Mouse (Mus musculus) lung, postnatal 36 days (tissue): ENCODE data around the gene Zfp536.

Experiments used
- DNase-seq: peaks from one replicate; pipeline ENCODE4 v3.0.0; 2022; ENCODE audit warnings: mixed read lengths

Gene Zfp536

GRCm38 (mm10) chr7:37544011-37544410 lies 229.4 kb downstream of the Zfp536 start:
- DNase-seq, result no peak

- no peak for DNase-seq
Observed at GRCm38 (mm10) chr7:37542951-37543350, 230.5 kb downstream of the Zfp536 start.

DNA sequence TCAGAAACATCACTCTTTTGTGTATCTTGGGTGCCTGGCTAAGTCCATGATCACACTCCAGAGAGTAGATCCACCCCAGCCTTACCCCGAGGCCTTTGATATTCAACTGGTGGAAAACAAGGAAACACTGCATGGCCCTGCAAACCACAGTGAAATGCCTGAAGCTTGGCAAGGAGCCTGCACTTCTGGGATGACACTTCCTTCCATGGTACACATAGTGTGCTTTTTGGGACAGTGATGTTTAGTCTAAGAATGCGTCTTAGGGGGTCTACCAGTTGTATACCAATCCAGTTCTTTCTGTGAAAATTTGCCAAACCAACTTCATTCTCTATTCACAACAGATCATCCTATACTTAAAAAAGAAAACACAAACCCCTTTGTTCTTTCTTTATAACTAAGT lies 242.3 kb downstream of the Zfp536 start:
- no peak for DNase-seq

DNA sequence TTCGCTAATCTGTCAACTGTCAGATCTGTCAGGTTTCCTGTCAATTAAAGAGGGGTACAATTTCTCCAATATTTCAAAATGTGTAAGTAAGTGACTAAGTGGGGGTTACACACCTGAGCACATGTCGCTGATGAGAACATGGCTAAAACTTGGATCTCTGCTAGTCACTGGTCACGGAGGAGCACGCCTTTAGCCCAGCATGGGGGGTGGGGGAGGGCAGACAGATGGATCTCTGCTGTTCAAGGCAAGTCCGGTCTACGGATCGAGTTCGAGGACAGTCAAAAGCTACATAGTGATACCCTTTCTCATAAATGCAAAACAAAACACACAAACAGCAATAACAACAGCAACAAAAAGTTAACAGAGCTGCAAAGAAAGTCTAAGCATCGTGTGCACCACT lies 245.1 kb downstream of the Zfp536 start:
- DNase-seq, result no peak

- no peak for DNase-seq
Observed at GRCm38 (mm10) chr7:37527890-37528289, 245.6 kb downstream of the Zfp536 start.

GRCm38 (mm10) chr7:37521407-37521806 lies 252.0 kb downstream of the Zfp536 start:
- DNase-seq, result no peak

GRCm38 (mm10) chr7:37510933-37511675 lies 262.3 kb downstream of the Zfp536 start:
- DNase-seq, result no peak

GRCm38 (mm10) chr7:37509700-37510099 lies 263.7 kb downstream of the Zfp536 start:
- DNase-seq, result no peak

GRCm38 (mm10) chr7:37505548-37505947 lies 267.9 kb downstream of the Zfp536 start:
- no peak for DNase-seq

GRCm38 (mm10) chr7:37505096-37505495 lies 268.3 kb downstream of the Zfp536 start:
- no peak for DNase-seq

GRCm38 (mm10) chr7:37498881-37499280 lies 274.6 kb downstream of the Zfp536 start:
- DNase-seq, result no peak

DNA sequence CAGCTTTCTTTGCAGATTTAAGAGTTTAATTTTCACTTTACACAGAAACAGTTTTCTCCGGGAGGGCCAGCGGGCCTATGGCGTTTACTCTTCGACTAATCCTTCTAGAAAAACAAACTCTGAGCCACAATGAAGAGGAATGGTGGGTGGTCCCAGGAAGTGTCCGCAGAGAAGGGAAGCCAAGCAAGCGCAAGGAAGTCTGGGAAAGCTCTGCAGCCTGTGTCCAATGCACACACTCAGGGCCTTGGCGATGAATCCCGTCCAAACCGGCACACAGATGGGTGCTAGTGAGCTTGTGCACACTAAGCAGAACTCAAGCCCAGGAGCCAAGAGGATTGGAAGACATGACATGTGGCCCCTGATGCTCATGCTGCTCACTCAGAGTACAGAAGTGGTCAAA lies 276.9 kb downstream of the Zfp536 start:
- no peak for DNase-seq

DNA sequence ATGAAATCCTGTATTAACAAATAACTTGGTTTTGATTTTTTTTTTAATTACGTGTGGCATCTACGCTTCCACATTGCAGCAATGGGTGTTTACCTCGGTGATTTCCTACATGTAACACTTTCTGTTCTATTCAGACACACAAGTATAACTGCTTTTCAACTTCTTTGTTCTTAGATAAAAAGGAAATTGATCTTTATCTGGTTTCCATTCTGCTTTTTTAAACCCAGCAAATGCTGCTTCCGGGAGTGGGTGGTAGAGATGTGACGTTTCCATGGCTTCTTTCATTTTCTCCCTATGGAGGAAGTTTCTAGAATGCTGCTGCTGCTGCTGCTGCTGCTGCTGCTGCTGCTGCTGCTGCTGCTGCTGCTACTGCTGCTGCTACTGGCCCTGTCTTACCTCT lies 283.1 kb downstream of the Zfp536 start:
- peak; percentile 15 for DNase-seq

- DNase-seq, result no peak
Observed at GRCm38 (mm10) chr7:37484946-37485345, 288.5 kb downstream of the Zfp536 start.

DNA sequence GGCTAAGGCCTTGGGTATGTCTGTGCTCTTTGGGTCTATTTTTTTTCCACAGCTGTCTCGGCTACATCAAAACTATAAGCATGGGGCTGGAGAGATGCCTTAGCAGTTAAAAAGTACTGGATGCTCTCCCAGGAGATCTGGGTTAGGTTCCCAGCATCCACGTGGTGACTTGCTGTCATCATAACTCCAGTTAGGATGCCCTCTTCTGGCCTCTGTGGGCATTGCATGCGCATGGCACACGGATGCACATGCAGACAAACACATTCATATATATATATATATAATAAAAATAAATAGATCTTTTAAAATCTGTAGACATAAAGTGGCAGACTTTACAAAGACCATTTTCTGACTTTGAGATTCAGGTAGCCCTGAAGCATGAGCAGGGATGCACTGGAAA lies 290.9 kb downstream of the Zfp536 start:
- peak; percentile 3 for DNase-seq

DNA sequence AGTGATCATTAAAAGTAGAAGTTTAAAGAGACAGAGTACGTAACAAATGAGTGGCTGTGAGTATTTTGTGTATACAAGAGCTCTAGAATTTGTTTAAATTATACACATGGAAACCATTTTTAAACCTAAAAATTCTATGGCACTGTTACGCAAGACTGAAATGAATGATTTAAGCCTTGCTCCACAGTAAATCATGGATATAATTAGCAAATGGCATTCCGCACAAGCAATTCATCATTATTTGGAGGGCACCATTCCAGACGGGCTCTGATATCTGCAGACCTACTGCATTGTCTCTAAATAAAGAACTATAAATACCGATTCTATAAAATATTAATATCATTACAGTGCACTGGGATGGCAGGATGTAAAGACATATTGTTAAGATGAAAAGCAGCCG lies 292.3 kb downstream of the Zfp536 start:
- no peak for DNase-seq

DNA sequence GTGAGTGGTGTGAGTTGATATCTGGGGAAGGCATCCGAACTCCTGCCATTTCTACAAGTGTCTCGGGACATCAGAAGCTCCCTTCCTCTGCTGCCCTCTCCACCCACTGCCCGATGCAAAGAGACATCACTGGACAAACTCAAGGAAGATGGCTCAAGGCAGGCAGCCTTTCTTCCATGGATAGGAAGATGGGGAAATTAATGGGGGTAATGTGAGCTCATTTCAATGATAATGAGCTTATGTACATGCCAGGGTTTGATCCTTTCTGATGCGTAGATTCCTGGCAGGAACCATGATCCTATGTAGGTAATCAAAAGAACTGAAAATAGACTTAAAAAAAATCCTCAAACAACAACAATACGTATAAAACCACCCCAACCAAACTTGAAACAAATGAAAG lies 296.1 kb downstream of the Zfp536 start:
- no peak for DNase-seq

- no peak for DNase-seq
Observed at GRCm38 (mm10) chr7:37475485-37475884, 298.0 kb downstream of the Zfp536 start.

DNA sequence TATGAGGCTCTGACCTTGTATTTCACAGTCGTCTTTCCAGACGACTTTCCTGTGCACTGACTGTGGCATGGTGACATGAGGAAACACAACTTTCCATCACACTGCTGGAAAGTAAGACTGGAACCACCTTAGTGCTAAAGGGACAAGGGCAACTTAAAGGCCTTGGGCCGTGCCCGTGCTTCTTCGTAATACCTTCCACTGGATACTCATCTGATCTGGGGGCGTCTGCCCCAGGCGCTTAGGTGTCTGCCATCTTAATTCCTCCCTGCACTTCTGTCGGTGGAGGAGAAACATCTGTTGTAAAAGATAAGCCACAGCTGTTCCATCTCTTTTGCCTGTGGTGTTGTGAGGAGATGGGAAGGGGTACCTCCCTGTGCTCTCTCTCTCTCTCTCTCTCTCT lies 299.2 kb downstream of the Zfp536 start:
- no peak for DNase-seq

GRCm38 (mm10) chr7:37473311-37474084 lies 299.9 kb downstream of the Zfp536 start:
- DNase-seq, result no peak

DNA sequence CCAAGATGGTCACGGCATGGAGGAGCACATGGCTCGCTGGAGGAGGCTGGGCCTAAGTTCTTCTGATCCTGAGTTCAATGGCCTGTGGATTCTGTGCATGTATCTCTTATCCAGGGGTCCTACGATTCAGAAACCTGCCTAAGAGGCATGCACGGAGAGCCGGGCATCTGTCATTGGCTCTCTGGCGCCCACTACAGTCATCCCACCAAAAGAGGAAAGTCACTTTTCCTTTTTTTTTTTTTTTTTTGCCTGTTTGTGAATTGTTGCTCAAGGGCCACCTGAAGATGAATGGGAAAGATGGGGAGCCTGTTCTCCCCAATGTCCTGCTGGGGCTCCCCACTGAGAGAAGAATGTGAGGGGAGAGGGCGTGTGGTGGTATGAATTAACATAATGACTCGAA lies 301.7 kb downstream of the Zfp536 start:
- DNase-seq, result no peak

- DNase-seq, result no peak
Observed at GRCm38 (mm10) chr7:37466477-37467243, 306.8 kb downstream of the Zfp536 start.

DNA sequence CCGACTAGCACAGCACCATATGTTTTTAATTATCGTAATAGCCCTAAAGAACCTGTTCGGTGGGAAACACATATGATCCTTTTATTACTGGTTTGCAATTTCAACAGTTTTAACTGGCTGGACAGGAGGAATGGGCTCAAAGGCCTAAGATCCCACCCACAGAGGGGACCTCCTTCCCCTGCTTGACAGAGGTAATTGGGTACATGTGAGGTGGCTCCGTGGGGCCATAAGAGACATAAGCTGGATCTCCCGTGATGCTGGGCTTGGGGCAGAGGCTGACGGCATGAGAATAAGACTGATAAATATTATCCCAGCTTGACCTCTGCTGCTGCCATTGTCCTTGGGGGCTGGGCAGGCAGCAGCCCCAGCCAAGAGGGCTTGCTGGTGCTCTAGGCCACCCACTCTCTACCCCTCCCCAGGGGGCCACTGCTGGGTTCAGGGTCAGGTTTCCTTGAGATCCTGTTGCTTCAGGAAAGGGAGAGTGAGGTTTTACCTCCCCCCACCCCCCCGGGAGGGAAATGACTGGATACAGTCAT lies 309.2 kb downstream of the Zfp536 start:
- no peak for DNase-seq
